Mouse (Mus musculus): ENCODE measurements at regions not wholly inside any gene's neighbourhood (a gene's known extent, or its start where the extent isn't known, plus 50 kb on each side); places are given as distances from the start of the nearest gene placed in this dataset.

DNA sequence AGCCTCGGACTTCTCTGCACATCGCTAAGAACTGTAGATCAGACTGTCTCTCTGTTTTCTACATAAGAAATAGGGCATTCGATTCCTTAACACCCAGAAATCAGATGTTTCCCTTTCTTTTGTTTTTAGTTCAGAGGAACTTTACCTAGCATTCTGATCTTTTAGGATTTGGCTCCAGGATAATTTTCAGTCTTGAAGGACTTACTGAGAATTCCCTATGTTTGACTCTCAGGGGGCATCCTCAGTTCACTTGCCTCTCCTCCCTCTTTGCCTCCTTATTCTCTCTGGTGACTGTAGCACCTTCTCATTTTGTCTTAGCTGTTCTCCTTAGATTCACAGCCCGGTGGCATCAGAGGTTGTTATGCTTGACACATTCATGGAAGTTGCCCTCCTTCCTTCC lies 123.8 kb upstream of the Cpm start:
- no peaks in the 10 kb centered on the region for H3K36me3 ChIP-seq (ENCODE audit: control insufficient read depth, insufficient read depth, low read length)
- H3K4me3 ChIP-seq (ENCODE audit: control insufficient read depth, low read depth, low read length): no peak overlapping the region
- no peaks in the 10 kb centered on the region for H3K4me1 ChIP-seq (ENCODE audit: control insufficient read depth, insufficient read depth, low read length)
- TF ChIP-seq POLR2A (IDR thresholded peaks at IDR 0.05; ENCODE audit: control insufficient read depth, low read depth, low read length) (no peak), CTCF (IDR thresholded peaks at IDR 0.05; ENCODE audit: control insufficient read depth, insufficient read depth, insufficient replicate concordance, low read depth, low read length) (no peak)
- H3K27me3 ChIP-seq (ENCODE audit: control insufficient read depth, insufficient read depth, low read length): no peaks in the 10 kb centered on the region
- no peak overlapping the region for H3K27ac ChIP-seq (ENCODE audit: control insufficient read depth, insufficient read depth, low read depth, low read length)

GRCm38 (mm10) chr10:117505057-117505456 lies 124.2 kb upstream of the Cpm start:
- H3K4me3 ChIP-seq (ENCODE audit: control insufficient read depth, low read depth, low read length): no peak overlapping the region
- no peak overlapping the region for H3K27ac ChIP-seq (ENCODE audit: control insufficient read depth, insufficient read depth, low read depth, low read length)
- H3K4me1 ChIP-seq (ENCODE audit: control insufficient read depth, insufficient read depth, low read length): no peaks in the 10 kb centered on the region
- no peaks in the 10 kb centered on the region for H3K36me3 ChIP-seq (ENCODE audit: control insufficient read depth, insufficient read depth, low read length)
- TF ChIP-seq POLR2A (IDR thresholded peaks at IDR 0.05; ENCODE audit: control insufficient read depth, low read depth, low read length) (no peak), CTCF (IDR thresholded peaks at IDR 0.05; ENCODE audit: control insufficient read depth, insufficient read depth, insufficient replicate concordance, low read depth, low read length) (no peak)
- no peaks in the 10 kb centered on the region for H3K27me3 ChIP-seq (ENCODE audit: control insufficient read depth, insufficient read depth, low read length)

- no peak overlapping the region for H3K4me3 ChIP-seq (ENCODE audit: control insufficient read depth, low read depth, low read length)
- TF ChIP-seq CTCF (IDR thresholded peaks at IDR 0.05; ENCODE audit: control insufficient read depth, insufficient read depth, insufficient replicate concordance, low read depth, low read length): no peak
- no peak for TF ChIP-seq POLR2A (IDR thresholded peaks at IDR 0.05; ENCODE audit: control insufficient read depth, low read depth, low read length)
- H3K27ac ChIP-seq (ENCODE audit: control insufficient read depth, insufficient read depth, low read depth, low read length): no peak overlapping the region
- H3K4me1 ChIP-seq (ENCODE audit: control insufficient read depth, insufficient read depth, low read length): no peaks in the 10 kb centered on the region
- no peaks in the 10 kb centered on the region for H3K36me3 ChIP-seq (ENCODE audit: control insufficient read depth, insufficient read depth, low read length)
- no peaks in the 10 kb centered on the region for H3K27me3 ChIP-seq (ENCODE audit: control insufficient read depth, insufficient read depth, low read length)
These were observed 124.6 kb upstream of the Cpsf6 start for GRCm38 (mm10) chr10:117504267-117504902.

DNA sequence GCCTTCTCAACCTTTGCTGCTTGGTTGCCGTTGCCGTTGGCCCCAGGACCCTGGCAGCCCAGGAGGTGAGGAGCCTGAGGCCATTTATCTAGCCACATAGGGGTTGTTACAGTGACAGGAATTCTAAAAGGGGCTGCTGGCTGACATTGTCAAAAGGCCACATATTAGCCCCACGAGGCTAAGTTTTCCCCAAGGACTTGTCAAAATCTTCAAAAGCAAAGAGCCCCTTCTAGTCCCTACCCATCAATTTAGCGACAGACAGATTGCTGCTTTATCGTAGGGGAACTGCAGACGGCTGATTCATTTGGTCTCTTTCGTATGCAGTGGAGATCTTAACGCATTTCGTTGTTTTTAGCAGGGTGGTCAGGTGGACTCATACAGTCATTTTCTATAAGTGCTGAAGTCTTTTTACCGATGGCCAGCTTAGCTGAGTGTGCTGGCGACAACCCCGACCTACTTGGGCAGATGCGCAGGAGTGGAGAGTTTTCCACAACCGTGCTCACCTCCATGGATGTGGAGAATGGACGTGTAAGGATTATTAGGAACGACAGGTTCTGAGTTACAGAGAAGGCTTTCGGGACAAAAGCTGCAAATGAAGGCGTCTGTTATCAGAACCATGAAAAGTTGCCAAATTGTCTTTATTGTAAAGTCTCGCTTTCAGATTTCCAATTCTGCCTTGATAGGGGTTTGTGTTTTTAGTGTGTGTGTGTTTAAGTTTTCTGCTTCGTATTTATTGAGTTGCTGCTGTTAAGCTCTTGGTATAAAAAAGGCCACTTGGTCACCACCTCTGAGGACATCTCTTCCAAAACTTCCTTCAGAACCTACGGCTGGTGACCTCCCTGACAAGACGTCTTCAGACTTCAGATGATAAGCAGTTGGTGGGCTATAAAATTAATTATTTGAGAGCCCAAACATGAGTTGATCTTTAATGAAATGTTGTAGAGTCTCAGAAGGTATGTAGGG lies 123.7 kb upstream of the Cpsf6 start:
- no peak overlapping the region for H3K4me3 ChIP-seq (ENCODE audit: control insufficient read depth, low read depth, low read length)
- H3K4me1 ChIP-seq (ENCODE audit: control insufficient read depth, insufficient read depth, low read length): no peaks in the 10 kb centered on the region
- H3K36me3 ChIP-seq (ENCODE audit: control insufficient read depth, insufficient read depth, low read length): no peaks in the 10 kb centered on the region
- H3K27ac ChIP-seq (ENCODE audit: control insufficient read depth, insufficient read depth, low read depth, low read length): no peak overlapping the region
- H3K27me3 ChIP-seq (ENCODE audit: control insufficient read depth, insufficient read depth, low read length): no peaks in the 10 kb centered on the region
- TF ChIP-seq POLR2A (IDR thresholded peaks at IDR 0.05; ENCODE audit: control insufficient read depth, low read depth, low read length) (no peak), CTCF (IDR thresholded peaks at IDR 0.05; ENCODE audit: control insufficient read depth, insufficient read depth, insufficient replicate concordance, low read depth, low read length) (no peak)

DNA sequence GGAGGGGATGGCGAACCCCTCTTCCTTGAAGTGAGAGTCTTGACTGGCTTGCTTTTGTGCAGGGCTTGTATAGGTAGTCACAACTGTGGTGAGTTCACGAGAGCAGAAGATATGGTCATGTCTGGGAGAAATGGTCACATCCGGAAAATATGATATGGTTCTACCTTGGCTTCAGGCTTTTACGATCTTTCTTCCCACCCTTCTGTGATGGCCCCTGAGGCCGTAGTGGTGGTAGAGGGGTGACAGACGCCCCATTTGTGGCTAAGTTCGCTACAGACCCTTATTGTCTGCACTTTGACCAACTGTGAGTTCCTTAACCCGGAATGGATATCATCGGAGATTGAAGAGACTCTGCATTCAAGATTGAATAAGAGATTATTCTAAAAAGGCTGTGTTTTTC lies 122.9 kb upstream of the Cpsf6 start:
- H3K36me3 ChIP-seq (ENCODE audit: control insufficient read depth, insufficient read depth, low read length): no peaks in the 10 kb centered on the region
- TF ChIP-seq POLR2A (IDR thresholded peaks at IDR 0.05; ENCODE audit: control insufficient read depth, low read depth, low read length) (no peak), CTCF (IDR thresholded peaks at IDR 0.05; ENCODE audit: control insufficient read depth, insufficient read depth, insufficient replicate concordance, low read depth, low read length) (no peak)
- H3K4me1 ChIP-seq (ENCODE audit: control insufficient read depth, insufficient read depth, low read length): no peaks in the 10 kb centered on the region
- no peaks in the 10 kb centered on the region for H3K27me3 ChIP-seq (ENCODE audit: control insufficient read depth, insufficient read depth, low read length)
- no peak overlapping the region for H3K27ac ChIP-seq (ENCODE audit: control insufficient read depth, insufficient read depth, low read depth, low read length)
- no peak overlapping the region for H3K4me3 ChIP-seq (ENCODE audit: control insufficient read depth, low read depth, low read length)

DNA sequence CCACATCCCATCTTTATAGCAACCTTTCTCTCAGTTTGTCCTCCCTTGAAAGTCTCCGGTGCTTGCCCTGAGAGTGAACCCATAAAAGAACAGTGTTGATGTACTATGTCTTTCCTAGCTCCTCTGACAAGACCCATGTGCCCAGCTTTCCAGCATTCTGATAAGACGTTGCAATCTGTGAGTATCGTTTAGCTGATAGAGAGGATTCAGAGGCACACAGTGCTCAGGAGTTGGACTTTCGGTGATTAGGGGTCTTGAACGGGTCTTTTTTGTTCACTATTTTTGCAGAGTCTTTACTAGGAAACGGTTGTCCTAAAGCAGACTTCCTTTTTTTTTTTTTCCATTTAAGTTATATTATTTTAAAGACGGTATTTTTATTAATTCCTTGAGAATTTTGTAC lies 122.3 kb upstream of the Cpsf6 start:
- H3K4me1 ChIP-seq (ENCODE audit: control insufficient read depth, insufficient read depth, low read length): no peaks in the 10 kb centered on the region
- no peaks in the 10 kb centered on the region for H3K36me3 ChIP-seq (ENCODE audit: control insufficient read depth, insufficient read depth, low read length)
- H3K4me3 ChIP-seq (ENCODE audit: control insufficient read depth, low read depth, low read length): no peak overlapping the region
- TF ChIP-seq CTCF (IDR thresholded peaks at IDR 0.05; ENCODE audit: control insufficient read depth, insufficient read depth, insufficient replicate concordance, low read depth, low read length) (no peak), POLR2A (IDR thresholded peaks at IDR 0.05; ENCODE audit: control insufficient read depth, low read depth, low read length) (no peak)
- no peaks in the 10 kb centered on the region for H3K27me3 ChIP-seq (ENCODE audit: control insufficient read depth, insufficient read depth, low read length)
- H3K27ac ChIP-seq (ENCODE audit: control insufficient read depth, insufficient read depth, low read depth, low read length): no peak overlapping the region

GRCm38 (mm10) chr10:117501426-117501825 lies 121.6 kb upstream of the Cpsf6 start:
- Histone ChIP-seq H3K4me1 (ENCODE audit: control insufficient read depth, insufficient read depth, low read length) (no peaks in the 10 kb centered on the region), H3K27me3 (ENCODE audit: control insufficient read depth, insufficient read depth, low read length) (no peaks in the 10 kb centered on the region), H3K4me3 (ENCODE audit: control insufficient read depth, low read depth, low read length) (no peak overlapping the region), H3K27ac (ENCODE audit: control insufficient read depth, insufficient read depth, low read depth, low read length) (no peak overlapping the region), H3K36me3 (ENCODE audit: control insufficient read depth, insufficient read depth, low read length) (no peaks in the 10 kb centered on the region)
- no peak for TF ChIP-seq CTCF (IDR thresholded peaks at IDR 0.05; ENCODE audit: control insufficient read depth, insufficient read depth, insufficient replicate concordance, low read depth, low read length)
- TF ChIP-seq POLR2A (IDR thresholded peaks at IDR 0.05; ENCODE audit: control insufficient read depth, low read depth, low read length): no peak

Data from testis, adult 2 months (tissue).